Mouse (Mus musculus): ENCODE data around the gene Supt6.
"Not testable (repeated sequence)": the region's sequence is repeated elsewhere in the genome, so short reads cannot be mapped to it uniquely, and the experiment has no call there.

The Supt6 gene

DNA sequence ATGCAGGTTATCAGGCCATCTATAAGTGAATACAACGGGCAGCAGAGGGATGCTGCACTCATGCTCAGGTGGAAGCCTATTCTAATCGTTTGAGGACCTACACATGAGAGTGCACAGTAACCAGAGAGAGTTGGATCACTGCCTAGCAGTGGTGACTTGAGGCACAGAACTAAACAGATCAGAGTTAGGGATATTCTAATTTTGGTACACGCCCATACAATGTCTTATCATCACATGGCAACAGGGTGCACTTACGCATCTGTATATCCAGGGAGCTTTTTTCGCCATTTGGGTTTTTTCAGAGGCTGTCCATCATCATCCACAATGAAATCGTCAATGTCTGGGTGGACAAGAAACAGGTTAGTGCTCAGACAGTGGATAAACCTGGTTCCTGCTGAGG lies 14.3 kb downstream of the Supt6 start:
- intact Hi-C loops (cut with DNase I) = no loop called here

DNA sequence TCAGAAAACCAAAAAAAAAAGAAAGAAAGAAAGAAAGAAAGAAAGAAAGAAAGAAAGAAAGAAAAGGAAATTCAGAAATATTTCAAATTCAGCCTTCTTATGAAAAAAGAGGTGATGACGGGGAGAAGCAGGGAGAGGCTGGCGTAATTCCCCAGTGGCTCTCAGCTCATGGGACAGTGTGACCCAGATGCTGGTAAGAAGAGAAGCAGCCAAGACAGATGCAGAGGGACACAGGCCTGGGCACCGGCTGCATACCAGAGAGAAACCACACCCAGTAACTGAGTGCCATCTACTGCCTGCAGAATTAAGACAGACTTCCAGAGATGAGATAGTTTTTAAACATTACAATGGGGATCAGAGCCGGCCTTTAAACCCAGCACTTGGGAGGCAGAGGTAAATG lies 22.2 kb downstream of the Supt6 start:
- intact Hi-C loops (cut with DNase I) = loop anchor here (5.0 kb wide), 1 partner anchor 44 kb away; no protein-coding TSS in a partner anchor

GRCm38 (mm10) chr11:78215709-78216317 lies 30.0 kb downstream of the Supt6 start:
- intact Hi-C loops (cut with DNase I) = loop anchor here (5.0 kb wide), 1 partner anchor 36 kb away; no protein-coding TSS in a partner anchor

DNA sequence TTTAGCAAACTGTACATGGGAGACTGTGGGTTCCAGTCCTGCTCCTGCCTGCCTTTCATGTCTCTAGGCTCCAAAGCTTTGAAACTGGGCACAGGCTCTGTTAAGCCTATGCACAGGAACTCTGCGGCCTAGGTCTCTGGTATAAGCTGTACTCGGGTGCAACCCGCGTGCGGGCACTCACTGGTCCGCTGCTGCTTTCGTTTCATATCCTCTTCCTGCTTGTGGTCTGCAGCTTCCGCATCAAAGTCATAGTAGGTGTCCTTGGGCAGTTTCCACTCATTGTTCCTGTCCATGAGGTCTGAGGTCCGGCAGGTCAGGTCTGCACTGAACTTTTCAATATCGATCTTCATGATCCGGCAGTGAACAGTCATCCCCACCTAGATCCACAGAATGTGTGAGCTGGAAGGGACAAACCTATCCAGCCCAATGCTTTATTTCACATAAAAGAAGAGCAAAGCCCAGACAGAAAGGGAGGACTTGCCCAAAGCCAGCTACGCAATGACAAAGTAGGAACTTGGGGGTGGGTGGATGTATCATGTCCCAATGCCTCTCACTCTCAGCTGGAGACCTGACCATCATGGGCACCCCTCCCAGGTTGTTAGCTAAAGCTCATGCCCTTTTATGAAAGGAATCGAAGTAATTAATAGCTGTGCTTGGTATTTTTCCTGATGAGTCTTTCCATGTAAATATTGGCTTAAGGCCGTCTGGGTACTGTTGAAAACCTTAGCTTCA lies 32.5 kb downstream of the Supt6 start:
- intact Hi-C loops (cut with DNase I) = no loop called here

- intact Hi-C loops (cut with DNase I) = no loop called here
Observed at GRCm38 (mm10) chr11:78211513-78211912, 34.3 kb downstream of the Supt6 start.

GRCm38 (mm10) chr11:78210615-78211014 lies 35.2 kb downstream of the Supt6 start:
- intact Hi-C loops (cut with DNase I) = no loop called here

DNA sequence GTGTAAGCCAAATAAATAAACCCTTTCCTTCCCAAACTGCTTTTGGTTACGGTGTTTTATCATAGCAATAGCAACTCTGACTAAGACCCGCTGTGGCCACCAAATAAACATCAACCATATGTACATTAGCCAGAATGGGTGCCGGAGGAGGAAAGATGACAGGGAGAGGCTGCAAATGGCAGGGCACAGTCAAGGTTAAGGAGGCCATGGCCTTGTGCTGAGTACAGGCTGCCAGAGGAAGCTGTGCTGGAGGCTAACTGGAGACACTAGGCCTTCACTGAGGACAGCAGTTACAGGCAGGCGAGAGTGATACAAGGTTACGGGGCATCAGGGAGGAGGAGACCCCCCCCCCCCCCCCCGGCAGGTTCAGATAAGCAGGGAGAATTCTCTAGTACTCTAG lies 35.9 kb downstream of the Supt6 start:
- intact Hi-C loops (cut with DNase I) = no loop called here

GRCm38 (mm10) chr11:78207190-78207589 lies 38.6 kb downstream of the Supt6 start:
- intact Hi-C loops (cut with DNase I) = no loop called here

GRCm38 (mm10) chr11:78205361-78206206 lies 40.2 kb downstream of the Supt6 start:
- intact Hi-C loops (cut with DNase I) = no loop called here

DNA sequence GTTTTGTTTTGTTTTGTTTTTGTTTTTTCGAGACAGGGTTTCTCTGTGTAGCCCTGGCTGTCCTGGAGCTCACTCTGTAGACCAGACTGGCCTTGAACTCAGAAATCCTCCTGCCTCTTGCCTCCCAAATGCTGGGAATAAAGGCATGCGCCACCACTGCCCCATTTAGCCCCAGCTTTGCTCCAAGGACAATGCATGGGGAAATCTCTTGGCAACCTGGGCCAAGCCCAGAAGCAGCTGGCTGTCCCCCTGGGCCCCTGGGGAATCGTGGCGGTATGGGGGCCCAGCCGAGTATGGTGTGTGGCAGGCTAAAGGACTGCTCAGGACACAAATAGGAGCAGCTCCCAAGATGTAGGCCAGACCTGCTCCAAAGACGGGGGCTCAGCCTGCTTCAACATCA lies 41.5 kb downstream of the Supt6 start:
- intact Hi-C loops (cut with DNase I) = no loop called here

DNA sequence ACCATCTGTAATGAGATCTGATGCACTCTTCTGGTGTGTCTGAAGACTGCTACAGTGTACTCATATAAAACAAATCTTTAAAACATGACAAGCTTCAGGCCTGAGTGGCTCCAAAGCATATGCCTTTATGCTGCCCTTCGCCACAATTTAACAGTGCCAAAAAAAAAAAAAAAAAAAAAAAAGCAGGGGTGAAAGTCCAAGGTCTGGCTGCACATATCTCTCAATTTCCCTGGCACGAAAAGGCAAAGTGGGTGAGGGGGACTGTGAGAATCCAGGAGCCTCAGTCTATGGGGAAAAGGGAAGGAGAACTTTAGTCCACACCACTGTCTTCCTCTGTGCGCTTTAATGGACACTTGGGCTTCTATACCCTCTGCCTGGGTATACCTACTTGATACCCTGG lies 43.4 kb downstream of the Supt6 start:
- intact Hi-C loops (cut with DNase I) = no loop called here

GRCm38 (mm10) chr11:78195101-78195863 lies 50.5 kb downstream of the Supt6 start:
- intact Hi-C loops (cut with DNase I) = no loop called here

DNA sequence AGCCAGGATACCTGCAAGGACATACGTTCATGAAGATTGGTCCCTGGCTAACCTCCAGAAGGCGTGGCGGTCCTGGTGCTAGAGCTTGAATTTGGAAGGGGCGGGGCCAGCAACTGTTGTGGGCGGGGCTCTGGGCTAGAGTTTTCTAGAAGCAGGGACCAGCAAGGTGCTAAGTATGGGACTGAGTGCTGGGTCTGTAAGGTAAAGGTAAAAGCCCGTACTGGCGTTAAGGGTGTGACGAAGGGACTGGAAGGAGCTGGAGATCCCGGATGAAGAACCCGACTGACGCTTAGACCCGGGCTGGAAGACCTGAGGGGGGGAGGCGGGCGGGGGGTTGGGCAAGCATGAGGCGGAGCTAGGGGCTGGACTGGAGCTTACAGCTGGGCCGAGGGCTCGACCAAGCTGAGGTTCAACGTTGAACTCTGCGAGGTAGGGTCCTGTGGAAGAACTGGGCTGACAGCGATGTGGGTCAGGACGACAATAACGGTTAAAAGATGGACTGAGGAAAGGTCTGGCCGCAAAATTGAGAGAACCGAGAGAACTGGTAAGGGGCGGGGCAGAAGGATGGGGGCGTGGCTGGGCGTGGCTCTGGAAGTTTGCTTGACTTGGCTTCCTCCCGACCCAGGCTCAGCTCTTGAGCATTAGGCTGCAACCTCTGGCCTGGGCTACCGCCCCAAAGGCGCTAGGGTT lies 51.2 kb downstream of the Supt6 start:
- intact Hi-C loops (cut with DNase I) = no loop called here

- intact Hi-C loops (cut with DNase I) = no loop called here
Observed at GRCm38 (mm10) chr11:78193113-78193512, 52.7 kb downstream of the Supt6 start, which contains the start of gene Proca1. Gene Proca1 (plus strand): TSS chr11:78193392.

- intact Hi-C loops (cut with DNase I) = no loop called here
Observed at GRCm38 (mm10) chr11:78190041-78190440, 55.7 kb downstream of the Supt6 start.

GRCm38 (mm10) chr11:78189234-78190040 lies 56.4 kb downstream of the Supt6 start:
- intact Hi-C loops (cut with DNase I) = no loop called here

GRCm38 (mm10) chr11:78188331-78189233 lies 57.2 kb downstream of the Supt6 start, which contains the start of gene Rab34:
Gene Rab34 (plus strand): TSS chr11:78188430.
- intact Hi-C loops (cut with DNase I) = no loop called here

DNA sequence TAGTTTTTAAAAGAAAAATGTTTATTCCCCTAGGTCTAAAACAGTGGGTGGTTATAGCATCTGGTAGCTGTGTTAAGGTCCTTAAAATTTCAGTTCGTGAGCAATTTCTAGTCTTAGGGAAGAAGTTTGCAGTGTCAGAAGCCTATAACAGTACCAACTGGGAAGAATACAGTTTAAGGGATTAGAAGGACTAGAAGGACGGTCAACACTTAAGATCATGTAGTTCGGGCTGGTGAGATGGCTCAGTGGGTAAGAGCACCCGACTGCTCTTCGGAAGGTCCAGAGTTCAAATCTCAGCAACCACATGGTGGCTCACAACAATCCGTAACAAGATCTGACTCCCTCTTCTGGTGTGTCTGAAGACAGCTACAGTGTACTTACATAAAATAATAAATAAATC lies 61.1 kb downstream of the Supt6 start:
- intact Hi-C loops (cut with DNase I) = not testable (repeated sequence)

Data from adrenal gland (tissue).